Mouse (Mus musculus) kidney, embryonic 16.5 days (tissue): ENCODE data around the gene Dusp10. TPM values are rescaled to one million over a fixed set of nuclear protein-coding genes. Genes with fewer than 3 reads are reported as not detected.

Source experiments
- ATAC-seq: fragments of 200-750 bp; cut with Nextera tagmentation; 2 replicates; pipeline ENCODE4 v1.8.0; 2017; ENCODE audit warnings: moderate TSS enrichment; ENCODE audit not compliant: low FRiP score, low TSS enrichment
- H3K27ac ChIP-seq: fragments of 300-500 bp; sonication (generic); 2 replicates; pipeline ENCODE4 v1.5.1; 2014; ENCODE audit warnings: low read length
- H3K27me3 ChIP-seq: fragments of 300-500 bp; sonication (generic); 2 replicates; pipeline ENCODE4 v1.6.1; 2014; ENCODE audit warnings: low read length, control low read depth, mixed read lengths; ENCODE audit not compliant: insufficient read depth
- H3K36me3 ChIP-seq: fragments of 300-500 bp; sonication (generic); 2 replicates; pipeline ENCODE4 v1.6.1; 2014; ENCODE audit warnings: low read length, control low read depth, mixed read lengths; ENCODE audit not compliant: insufficient read depth
- H3K4me1 ChIP-seq: fragments of 300-500 bp; sonication (generic); 2 replicates; pipeline ENCODE4 v1.6.1; 2014; ENCODE audit warnings: low read length, control low read depth, mixed read lengths; ENCODE audit not compliant: insufficient read depth
- H3K4me2 ChIP-seq: fragments of 300-500 bp; sonication (generic); replicated peaks from 2 replicates; pipeline ENCODE4 v1.6.1; 2014; ENCODE audit warnings: low read depth, low read length
- H3K4me3 ChIP-seq: fragments of 300-500 bp; sonication (generic); 2 replicates; pipeline ENCODE4 v1.5.1; 2014; ENCODE audit warnings: mild to moderate bottlenecking, low read length
- H3K9ac ChIP-seq: fragments of 300-500 bp; sonication (generic); replicated peaks from 2 replicates; pipeline ENCODE4 v1.6.1; 2014; ENCODE audit warnings: low read length
- H3K9me3 ChIP-seq: fragments of 300-500 bp; sonication (generic); 2 replicates; pipeline ENCODE4 v1.6.1; 2016; ENCODE audit warnings: low read length, control low read depth
- WGBS: fragments of 180-500 bp; shearing (Covaris S2); extraction: QIAGEN DNeasy Blood & Tissue Kit; methylation state at CpG from one replicate; pipeline ENCODE4 v1.1.7; 2014; 5-methylcytosine and 5-hydroxymethylcytosine counted together
- polyA plus RNA-seq: library from polyadenylated mRNA; unstranded; fragments of >200 nt; fragmentation: Nextera tagmentation; extraction: Ambion mirVana; gene quantifications from 2 replicates; pipeline ENCODE4 v1.2.1, GENCODE M21; 2015

Gene Dusp10
- polyA plus RNA-seq, 1 experiment from 2014 or later = 7.1 TPM

GRCm38 (mm10) chr1:184039301-184039700, 26.2 kb downstream of the Dusp10 start:
- no peak overlapping the region for H3K4me3 ChIP-seq

DNA sequence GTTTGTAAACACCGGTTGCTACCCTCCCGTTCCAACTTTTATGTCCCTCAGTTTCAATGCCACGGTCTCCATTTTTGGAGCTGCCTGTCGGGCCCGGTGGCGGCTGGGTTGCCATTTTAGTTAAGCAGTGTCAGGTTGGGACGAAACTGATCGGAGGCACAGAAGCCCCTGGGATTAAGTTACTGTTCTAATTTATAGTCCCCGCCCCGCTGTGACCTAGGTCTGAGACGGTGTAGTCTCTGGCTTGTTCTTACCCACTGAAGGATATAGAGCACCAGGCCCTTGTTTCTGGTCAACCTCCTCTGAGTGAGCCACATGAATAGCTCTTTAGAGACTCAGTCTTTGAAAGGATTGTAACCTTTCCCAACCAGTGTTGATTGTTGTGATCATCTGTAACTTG, 27.1 kb downstream of the Dusp10 start:
- Histone ChIP-seq H3K4me2 (no peak overlapping the region), H3K27ac (no peak overlapping the region), H3K4me3 (no peak overlapping the region), H3K4me1 (peaks cover 14% of the 10 kb centered on the region), H3K36me3 (no peaks in the 10 kb centered on the region), H3K9me3 (no peaks in the 10 kb centered on the region), H3K9ac (no peak overlapping the region), H3K27me3 (no peaks in the 10 kb centered on the region)
- 44% methylated on average over 11 of the region's 11 CpGs for WGBS
- 0 out of 2 replicates have a peak, but pooled peaks have one; percentile 63 for ATAC-seq

More at GRCm38 (mm10) chr1:184039301-184039700, 26.2 kb downstream of the Dusp10 start:
- Histone ChIP-seq H3K27ac (no peak overlapping the region), H3K36me3 (no peaks in the 10 kb centered on the region), H3K27me3 (no peaks in the 10 kb centered on the region), H3K9me3 (no peaks in the 10 kb centered on the region), H3K4me2 (no peak overlapping the region), H3K9ac (no peak overlapping the region), H3K4me1 (peaks cover 14% of the 10 kb centered on the region)
- WGBS = 85% methylated on average over 10 of the region's 10 CpGs
- ATAC-seq = no peak

GRCm38 (mm10) chr1:184040906-184041305, 27.8 kb downstream of the Dusp10 start:
- no peak overlapping the region for H3K4me2 ChIP-seq
- no peak overlapping the region for H3K27ac ChIP-seq
- H3K4me3 ChIP-seq = no peak overlapping the region
- H3K36me3 ChIP-seq = no peaks in the 10 kb centered on the region
- no peak for ATAC-seq
- peaks cover 9% of the 10 kb centered on the region for H3K4me1 ChIP-seq
- no peaks in the 10 kb centered on the region for H3K27me3 ChIP-seq
- 0 out of 2 replicates have a peak overlapping the region, but pooled peaks have one; percentile 11 for H3K9ac ChIP-seq
- 74% methylated on average over 1 of the region's 1 CpGs for WGBS
- no peaks in the 10 kb centered on the region for H3K9me3 ChIP-seq

DNA sequence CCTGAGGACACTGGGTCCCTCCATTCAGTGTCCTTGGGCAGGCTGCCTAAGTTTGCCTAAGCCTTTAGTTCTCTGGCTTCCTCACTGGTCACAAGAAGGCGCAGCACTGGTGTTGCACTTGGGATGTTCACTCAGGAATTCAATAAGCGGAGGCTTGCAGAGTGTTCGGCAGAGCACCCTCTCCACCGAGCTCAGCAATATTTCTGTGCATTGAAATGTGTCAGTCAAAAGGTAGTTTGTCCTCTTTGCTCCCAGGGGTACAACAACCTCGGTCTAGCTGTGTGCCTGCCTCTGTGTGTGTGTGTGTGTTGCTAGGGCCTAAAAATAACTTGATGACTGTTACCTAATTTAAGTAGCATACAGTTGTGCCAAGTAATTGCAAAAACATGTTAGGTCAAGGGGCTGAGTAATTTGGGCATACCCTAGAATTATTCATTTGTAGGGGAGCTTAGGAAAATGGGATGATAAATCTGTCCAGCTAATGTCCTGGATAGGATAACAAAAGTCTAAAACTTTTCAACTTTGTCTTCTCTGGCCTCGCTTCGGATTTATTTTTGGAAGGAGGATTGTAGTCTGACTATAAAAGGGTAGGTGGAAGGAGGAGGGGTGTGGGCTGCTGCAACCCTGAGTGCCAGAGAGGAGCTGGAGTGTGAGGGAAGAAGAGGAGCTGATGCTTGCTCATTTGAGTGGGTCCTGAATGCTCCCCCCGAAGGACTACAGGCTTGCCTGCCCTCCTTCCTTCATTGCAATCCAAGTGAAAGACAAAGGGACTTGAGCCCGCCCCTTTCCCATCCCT, 28.9 kb downstream of the Dusp10 start:
- no peaks in the 10 kb centered on the region for H3K36me3 ChIP-seq
- H3K27ac ChIP-seq = no peak overlapping the region
- no peaks in the 10 kb centered on the region for H3K27me3 ChIP-seq
- H3K4me3 ChIP-seq = no peak overlapping the region
- 63% methylated on average over 9 of the region's 9 CpGs for WGBS
- peaks cover 12% of the 10 kb centered on the region for H3K4me1 ChIP-seq
- H3K9me3 ChIP-seq = no peaks in the 10 kb centered on the region
- ATAC-seq = no peak
- H3K4me2 ChIP-seq = no peak overlapping the region
- H3K9ac ChIP-seq = no peak overlapping the region

GRCm38 (mm10) chr1:184042745-184043144, 29.6 kb downstream of the Dusp10 start:
- Histone ChIP-seq H3K4me2 (no peak overlapping the region), H3K27me3 (no peaks in the 10 kb centered on the region), H3K27ac (no peak overlapping the region), H3K9ac (no peak overlapping the region), H3K36me3 (no peaks in the 10 kb centered on the region), H3K9me3 (no peaks in the 10 kb centered on the region), H3K4me3 (no peak overlapping the region), H3K4me1 (peaks cover 12% of the 10 kb centered on the region)
- WGBS = 77% methylated on average over 9 of the region's 9 CpGs
- ATAC-seq = no peak

DNA sequence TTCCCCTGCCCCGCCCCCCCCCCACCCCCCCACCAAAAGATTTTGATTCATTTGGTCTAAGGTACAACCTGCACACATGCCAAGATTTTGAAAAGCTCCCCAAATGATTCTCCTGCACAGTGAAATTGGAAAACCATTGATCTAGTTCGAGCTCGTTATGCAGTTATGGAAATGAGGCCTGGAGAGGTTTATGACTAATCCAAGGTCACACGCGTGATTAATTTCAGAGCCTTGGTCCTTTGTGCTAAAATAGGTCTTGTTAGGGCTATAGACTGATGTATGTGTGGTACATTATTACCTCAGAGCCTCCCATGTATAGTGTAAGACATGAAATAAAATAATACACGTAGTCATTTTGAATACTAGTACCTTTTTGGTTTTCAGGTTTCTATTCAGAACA, 30.3 kb downstream of the Dusp10 start:
- no peak for ATAC-seq
- Histone ChIP-seq H3K36me3 (no peaks in the 10 kb centered on the region), H3K27me3 (no peaks in the 10 kb centered on the region), H3K9ac (no peak overlapping the region), H3K27ac (no peak overlapping the region), H3K4me2 (no peak overlapping the region), H3K9me3 (no peaks in the 10 kb centered on the region), H3K4me3 (no peak overlapping the region), H3K4me1 (peaks cover 12% of the 10 kb centered on the region)
- 71% methylated on average over 6 of the region's 6 CpGs for WGBS

DNA sequence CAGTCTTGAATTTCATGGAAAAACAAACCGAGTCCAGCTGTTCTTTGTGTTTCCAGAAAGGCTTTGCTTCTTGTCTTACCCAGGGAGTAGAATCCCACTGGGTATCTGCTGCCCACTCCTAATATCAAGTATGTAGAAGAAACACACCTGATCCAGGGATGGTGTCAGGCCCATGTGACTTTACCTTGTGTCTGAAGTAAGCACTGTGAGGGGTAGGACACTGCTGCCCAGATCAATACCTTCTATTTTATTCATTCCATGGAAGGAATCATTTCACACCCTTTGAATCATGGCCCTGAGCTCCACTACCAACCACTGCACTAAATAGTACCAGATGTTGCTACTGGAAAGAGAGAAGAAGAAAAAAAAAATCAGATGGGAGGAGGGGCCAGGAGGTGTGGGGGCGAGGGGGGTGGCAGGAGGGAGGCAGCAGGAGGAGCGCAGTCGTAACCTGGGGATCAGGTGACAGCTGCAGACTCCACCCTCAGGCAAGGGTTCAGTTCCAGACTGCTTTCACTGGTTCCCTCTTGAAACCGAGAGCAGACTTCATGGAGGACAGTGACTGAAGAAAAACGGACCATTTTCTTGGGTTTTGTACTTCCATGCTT, 33.1 kb downstream of the Dusp10 start:
- no peak overlapping the region for H3K4me3 ChIP-seq
- WGBS = 34% methylated on average over 6 of the region's 6 CpGs
- peaks cover 12% of the 10 kb centered on the region for H3K4me1 ChIP-seq
- no peaks in the 10 kb centered on the region for H3K36me3 ChIP-seq
- H3K27me3 ChIP-seq = no peaks in the 10 kb centered on the region
- H3K4me2 ChIP-seq = no peak overlapping the region
- H3K9ac ChIP-seq = no peak overlapping the region
- no peak for ATAC-seq
- no peak overlapping the region for H3K27ac ChIP-seq
- no peaks in the 10 kb centered on the region for H3K9me3 ChIP-seq

- 82% methylated on average over 9 of the region's 9 CpGs for WGBS
- H3K4me2 ChIP-seq = no peak overlapping the region
- H3K9ac ChIP-seq = no peak overlapping the region
- no peaks in the 10 kb centered on the region for H3K27me3 ChIP-seq
- H3K9me3 ChIP-seq = no peaks in the 10 kb centered on the region
- H3K4me3 ChIP-seq = no peak overlapping the region
- no peak overlapping the region for H3K27ac ChIP-seq
- peaks cover 14% of the 10 kb centered on the region for H3K4me1 ChIP-seq
- ATAC-seq = no peak
- no peaks in the 10 kb centered on the region for H3K36me3 ChIP-seq
These were observed 34.7 kb downstream of the Dusp10 start for GRCm38 (mm10) chr1:184047818-184048217.

- 61% methylated on average over 10 of the region's 10 CpGs for WGBS
- H3K9me3 ChIP-seq = no peaks in the 10 kb centered on the region
- peaks cover 14% of the 10 kb centered on the region for H3K4me1 ChIP-seq
- no peak for ATAC-seq
- H3K27me3 ChIP-seq = no peaks in the 10 kb centered on the region
- no peaks in the 10 kb centered on the region for H3K36me3 ChIP-seq
- H3K4me2 ChIP-seq = no peak overlapping the region
- no peak overlapping the region for H3K27ac ChIP-seq
- H3K4me3 ChIP-seq = no peak overlapping the region
- H3K9ac ChIP-seq = no peak overlapping the region
These were observed 35.7 kb downstream of the Dusp10 start for GRCm38 (mm10) chr1:184048675-184049418.
